Mouse (Mus musculus) left cerebral cortex, postnatal 4 days (tissue): ENCODE results near the gene Emc10. TPM values are rescaled to one million over a fixed set of nuclear protein-coding genes. Genes with fewer than 3 reads are reported as not detected.

Experiments used
- DNase-seq: peaks from one replicate; pipeline ENCODE4 v3.0.0-alpha.2; 2022
- intact Hi-C: fragments of 180-260 bp; cut with DNase I; formaldehyde crosslinking; loops from one replicate; pipeline ENCODE4 v1.15.1; 2025
- total RNA-seq, 2 experiments: library from RNA; stranded (reverse); gene quantifications; 2 replicates each; pipeline ENCODE4 v1.2.3; 2021

The Emc10 gene
- total RNA-seq: 100 to 1,000 TPM; 146 to 150 TPM

- intact Hi-C loops: no loop called here
Observed at GRCm38 (mm10) chr7:44495992-44496770, at the start of gene Emc10, which contains the start of gene Fam71e1. Gene Emc10 (minus strand): TSS chr7:44496529. Gene Fam71e1 (plus strand): TSS chr7:44496581.

GRCm38 (mm10) chr7:44543071-44543470 lies 46.7 kb upstream of the Emc10 start:
- intact Hi-C loops: no loop called here
- DNase-seq: no peak

More at GRCm38 (mm10) chr7:44495992-44496770, at the start of gene Emc10, which contains the start of gene Fam71e1:
- DNase-seq: peak; percentile 98

- intact Hi-C loops: no loop called here
- no peak for DNase-seq
Observed at GRCm38 (mm10) chr7:44542555-44542954, 46.2 kb upstream of the Emc10 start.

GRCm38 (mm10) chr7:44538756-44539624 lies 42.7 kb upstream of the Emc10 start:
- DNase-seq: no peak
- intact Hi-C loops: no loop called here

- DNase-seq: peak; percentile 45
- intact Hi-C loops: no loop called here
Observed at GRCm38 (mm10) chr7:44537496-44537895, 41.2 kb upstream of the Emc10 start.

GRCm38 (mm10) chr7:44537009-44537408 lies 40.7 kb upstream of the Emc10 start:
- intact Hi-C loops: no loop called here
- DNase-seq: no peak

- peak; percentile 56 for DNase-seq
- intact Hi-C loops: no loop called here
Observed at GRCm38 (mm10) chr7:44536590-44536968, 40.2 kb upstream of the Emc10 start.

- no peak for DNase-seq
- intact Hi-C loops: no loop called here
Observed at GRCm38 (mm10) chr7:44535657-44536589, 39.6 kb upstream of the Emc10 start.

- DNase-seq: no peak
- intact Hi-C loops: no loop called here
Observed at GRCm38 (mm10) chr7:44534656-44535441, 38.5 kb upstream of the Emc10 start.

GRCm38 (mm10) chr7:44534242-44534641 lies 37.9 kb upstream of the Emc10 start:
- intact Hi-C loops: no loop called here
- no peak for DNase-seq

- DNase-seq: no peak
- intact Hi-C loops: no loop called here
Observed at GRCm38 (mm10) chr7:44533746-44534045, 37.4 kb upstream of the Emc10 start.

GRCm38 (mm10) chr7:44532918-44533745 lies 36.8 kb upstream of the Emc10 start:
- DNase-seq: no peak
- intact Hi-C loops: no loop called here

GRCm38 (mm10) chr7:44531946-44532732 lies 35.8 kb upstream of the Emc10 start, which contains the start of gene Spib:
Gene Spib (minus strand): TSS chr7:44532071.
- intact Hi-C loops: no loop called here
- DNase-seq: no peak

GRCm38 (mm10) chr7:44531207-44531606 lies 34.9 kb upstream of the Emc10 start:
- no peak for DNase-seq

GRCm38 (mm10) chr7:44530507-44530906 lies 34.2 kb upstream of the Emc10 start:
- DNase-seq: no peak
- intact Hi-C loops: no loop called here

More at GRCm38 (mm10) chr7:44531207-44531606, 34.9 kb upstream of the Emc10 start:
- intact Hi-C loops: no loop called here

- DNase-seq: no peak
- intact Hi-C loops: no loop called here
Observed at GRCm38 (mm10) chr7:44529518-44529917, 33.2 kb upstream of the Emc10 start.

GRCm38 (mm10) chr7:44527483-44528398 lies 31.4 kb upstream of the Emc10 start:
- intact Hi-C loops: no loop called here
- peak; percentile 85 for DNase-seq
